Mouse (Mus musculus): ENCODE measurements around the gene Rnf144b.

The Rnf144b gene

DNA sequence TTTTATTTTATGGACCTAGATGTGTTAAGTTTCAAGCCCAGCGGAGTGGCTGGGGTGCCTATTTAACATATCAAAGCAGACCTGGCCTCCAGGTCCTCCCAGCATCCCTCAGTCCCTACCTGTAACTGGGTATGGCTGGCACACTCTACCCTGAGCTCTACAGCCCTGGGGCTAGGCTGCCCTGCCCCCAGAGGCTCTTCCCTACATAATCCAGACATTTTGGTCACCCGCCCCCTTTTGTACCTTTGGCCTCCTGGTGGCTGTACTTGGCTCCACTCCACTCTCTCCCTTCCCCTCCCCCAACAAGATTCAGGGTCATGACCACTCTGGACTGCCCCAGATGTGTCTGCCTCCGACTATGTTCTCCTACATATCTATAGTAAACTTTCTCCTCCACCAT is 2.0 kb downstream of the Rnf144b start:
- no peak for DNase-seq (ENCODE audit: low read depth, low spot score)

GRCm38 (mm10) chr13:47124986-47125385 is 2.5 kb downstream of the Rnf144b start:
- no peak for DNase-seq (ENCODE audit: low read depth, low spot score)

- no peak for DNase-seq (ENCODE audit: low read depth, low spot score)
These were observed 3.1 kb downstream of the Rnf144b start for GRCm38 (mm10) chr13:47125595-47125994.

- DNase-seq (ENCODE audit: low read depth, low spot score): no peak
These were observed 6.6 kb downstream of the Rnf144b start for GRCm38 (mm10) chr13:47129090-47129489.

DNA sequence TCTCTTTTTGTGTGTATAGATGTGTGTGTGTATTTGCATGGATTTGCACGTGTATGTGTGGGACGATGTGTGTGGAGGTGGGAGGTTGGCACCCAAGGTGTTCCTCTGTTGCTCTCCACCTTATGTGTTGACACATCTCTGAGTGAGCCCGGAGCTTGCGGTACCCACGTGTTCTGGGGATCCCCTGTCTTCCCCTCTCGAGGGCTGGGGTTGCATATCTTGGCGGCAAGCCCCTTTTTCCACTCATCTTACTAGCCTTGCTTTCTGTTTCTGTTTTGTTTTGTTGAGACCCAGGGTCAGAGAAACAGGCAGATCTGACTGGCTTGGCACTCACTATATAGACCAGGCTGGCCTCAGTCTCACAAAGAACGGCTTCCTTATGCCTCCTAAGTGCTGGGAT is 10.6 kb downstream of the Rnf144b start:
- DNase-seq (ENCODE audit: low read depth, low spot score): no peak

DNA sequence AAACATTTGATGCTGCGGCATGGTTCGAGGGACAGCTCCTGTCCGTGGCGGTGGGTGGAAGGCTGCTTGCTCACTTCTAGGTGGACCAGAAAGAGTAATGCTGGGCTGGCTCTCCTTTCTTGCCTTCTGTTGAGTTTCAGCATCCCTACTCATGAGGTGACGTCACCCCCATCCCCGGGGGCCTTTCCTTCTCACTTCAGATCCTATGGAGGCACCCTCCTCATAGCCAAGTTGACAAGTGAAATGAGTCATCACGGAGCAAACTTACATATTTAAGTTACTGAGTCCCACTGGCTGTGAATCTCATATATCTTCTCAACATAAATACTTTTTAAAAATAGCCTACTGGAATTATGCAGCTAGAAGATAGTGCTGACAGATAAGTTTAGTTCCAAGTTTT is 12.4 kb downstream of the Rnf144b start:
- DNase-seq (ENCODE audit: low read depth, low spot score): peak; percentile 71

DNA sequence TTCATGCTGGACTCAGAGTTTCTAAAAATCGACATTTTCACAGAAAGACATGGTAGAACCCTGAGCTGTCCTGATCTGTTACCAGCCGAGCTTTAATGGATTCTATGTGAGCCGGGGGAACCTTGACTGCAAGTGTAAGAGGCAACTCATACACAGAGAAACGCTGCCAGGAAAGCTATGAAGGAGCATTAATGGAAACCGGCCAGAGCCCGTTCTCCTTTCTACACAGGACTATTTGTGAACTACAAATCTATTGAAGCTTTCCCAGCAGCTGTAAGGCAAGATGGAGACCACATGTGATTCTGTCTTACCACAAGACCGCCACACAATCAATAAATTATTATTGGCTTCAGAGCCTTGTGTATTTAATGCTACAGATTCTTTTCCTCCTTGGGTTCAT is 13.3 kb downstream of the Rnf144b start:
- DNase-seq (ENCODE audit: low read depth, low spot score): no peak

DNA sequence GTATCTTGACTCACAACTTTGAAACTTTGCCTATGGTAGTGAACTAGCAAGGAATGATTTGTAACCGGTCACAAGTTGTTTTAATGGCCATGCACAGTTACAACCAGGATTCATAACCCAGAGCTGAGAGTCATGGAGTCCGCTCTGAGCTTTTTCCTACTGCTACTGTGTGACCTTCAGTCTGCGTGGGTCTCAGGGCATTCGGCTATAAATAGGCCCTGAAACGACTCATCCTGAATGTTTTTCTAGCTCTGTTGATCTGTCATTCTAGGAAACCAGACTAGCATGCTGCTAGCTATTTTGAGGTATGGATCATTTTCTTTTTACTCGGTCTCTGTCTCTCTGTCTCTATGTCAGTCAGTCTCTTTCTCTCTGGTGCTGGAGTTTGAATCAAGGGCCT is 20.3 kb downstream of the Rnf144b start:
- DNase-seq (ENCODE audit: low read depth, low spot score): no peak

DNA sequence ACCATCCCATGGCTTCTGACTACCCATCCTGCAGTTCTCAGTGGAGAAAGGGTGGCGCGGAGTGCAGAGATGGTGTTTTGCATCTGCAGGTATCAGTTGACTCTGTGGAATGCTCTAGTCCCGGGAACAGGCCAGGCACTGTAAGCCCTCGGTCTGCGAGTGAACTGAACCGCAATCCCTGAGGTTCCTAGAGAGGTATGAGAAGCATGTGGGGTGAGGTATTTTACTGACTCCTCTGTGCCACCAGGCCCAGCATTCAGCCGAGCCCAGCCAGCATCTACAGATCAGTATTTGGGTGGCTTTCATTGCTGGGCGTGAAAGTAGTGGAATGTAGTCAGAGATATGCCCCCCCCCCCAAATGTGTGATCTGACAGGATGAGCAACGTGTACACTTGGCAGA is 23.5 kb downstream of the Rnf144b start:
- DNase-seq (ENCODE audit: low read depth, low spot score): no peak

- DNase-seq (ENCODE audit: low read depth, low spot score): no peak
These were observed 23.9 kb downstream of the Rnf144b start for GRCm38 (mm10) chr13:47146388-47146787.

DNA sequence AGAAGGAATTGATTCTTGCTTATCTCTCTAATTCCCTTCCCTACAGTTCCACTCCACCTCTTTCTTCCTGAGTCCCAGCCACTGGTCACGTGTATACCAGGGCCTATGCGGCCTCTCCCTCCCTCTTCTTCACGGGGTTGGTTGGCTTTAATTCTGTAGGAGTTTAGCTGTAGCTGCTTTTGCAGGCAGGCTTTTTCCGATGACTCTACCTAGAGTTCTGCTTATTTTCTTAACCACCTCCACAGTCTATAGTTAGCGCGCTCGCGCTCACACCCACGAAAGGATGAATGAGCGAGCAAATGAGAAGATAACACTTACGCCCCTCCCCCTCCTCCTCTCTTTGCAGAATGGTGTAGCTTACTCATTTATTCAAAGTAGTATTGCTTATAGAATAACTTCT is 26.1 kb downstream of the Rnf144b start:
- peak; percentile 94 for DNase-seq (ENCODE audit: low read depth, low spot score)

DNA sequence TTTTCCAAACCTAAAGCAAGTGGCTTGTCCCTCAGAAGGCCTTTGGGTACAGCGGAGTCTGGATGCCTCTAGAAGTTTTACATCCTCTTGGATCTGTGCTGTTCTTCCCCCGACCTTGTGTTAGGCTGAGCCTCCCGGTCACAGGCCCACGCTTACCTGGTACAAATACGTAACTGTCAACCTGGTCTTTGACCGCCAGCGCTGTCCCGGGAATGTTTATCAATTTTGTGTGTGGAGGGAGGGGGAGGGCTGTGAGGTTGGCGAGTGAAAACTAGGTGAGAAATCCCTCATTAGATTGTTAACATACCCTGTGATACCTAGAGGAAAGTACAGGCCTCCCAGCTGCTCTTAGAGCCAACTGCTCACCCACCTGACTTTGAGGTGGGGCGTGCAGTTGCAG is 27.5 kb downstream of the Rnf144b start:
- DNase-seq (ENCODE audit: low read depth, low spot score): no peak

DNA sequence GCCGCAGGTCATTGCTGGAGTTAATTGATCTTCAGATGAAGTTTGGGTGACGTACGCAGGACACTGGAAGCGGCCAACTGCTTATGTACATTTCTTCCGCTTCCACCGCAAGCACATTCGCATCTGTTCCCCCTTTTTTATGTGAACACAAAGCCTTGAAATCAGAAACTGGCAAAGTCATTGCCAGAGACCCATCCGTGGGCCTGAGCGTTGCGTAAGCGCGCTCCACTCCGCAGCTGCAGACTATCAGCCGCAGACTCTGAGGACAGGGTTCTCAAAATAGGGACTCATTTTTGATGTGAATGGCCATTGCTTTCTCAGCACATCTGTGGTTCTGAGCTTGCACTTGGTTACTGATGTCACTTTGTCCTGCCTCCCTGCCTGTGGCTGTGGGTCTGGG is 28.6 kb downstream of the Rnf144b start:
- peak; percentile 51 for DNase-seq (ENCODE audit: low read depth, low spot score)

- no peak for DNase-seq (ENCODE audit: low read depth, low spot score)
These were observed 29.9 kb downstream of the Rnf144b start for GRCm38 (mm10) chr13:47152390-47152789.

DNA sequence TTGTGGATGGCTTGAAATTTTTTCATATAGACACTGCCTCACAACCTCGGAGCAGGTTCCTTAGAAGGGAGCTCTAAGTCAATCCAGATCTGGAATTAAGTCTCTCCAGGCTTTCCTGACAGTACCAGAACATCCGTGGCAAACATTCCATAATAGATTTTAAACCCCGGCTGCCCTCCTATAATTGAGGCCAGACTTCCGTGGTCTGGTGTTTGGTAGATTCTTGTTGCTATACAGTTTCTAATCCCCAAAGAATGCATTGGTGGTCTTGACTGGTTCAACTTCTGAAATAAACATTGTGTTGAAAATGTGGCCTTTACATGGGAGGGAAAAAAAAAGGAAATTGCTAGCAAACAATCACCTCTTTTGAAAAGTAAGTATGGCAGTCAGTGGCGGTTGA is 30.8 kb downstream of the Rnf144b start:
- DNase-seq (ENCODE audit: low read depth, low spot score): no peak

- DNase-seq (ENCODE audit: low read depth, low spot score): no peak
These were observed 32.4 kb downstream of the Rnf144b start for GRCm38 (mm10) chr13:47154866-47155265.

DNA sequence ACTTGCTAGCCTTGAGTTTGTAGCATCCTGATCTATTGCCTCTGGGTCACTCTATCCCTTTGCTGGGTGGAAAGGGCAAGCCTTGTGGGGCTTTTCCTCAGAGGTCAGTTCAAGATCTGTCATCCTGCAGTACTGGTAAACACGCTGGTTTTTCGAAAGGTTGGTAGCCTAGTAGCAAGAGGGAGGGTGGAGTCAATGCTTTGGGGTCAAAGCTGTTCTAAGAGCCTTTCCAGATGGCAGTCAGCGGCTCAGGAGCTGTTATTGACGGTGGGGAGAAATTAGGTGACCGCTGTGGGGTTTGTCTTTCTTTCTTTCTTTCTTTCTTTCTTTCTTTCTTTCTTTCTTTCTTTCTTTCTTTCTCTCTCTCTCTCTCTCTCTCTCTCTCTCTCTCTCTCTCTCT is 34.4 kb downstream of the Rnf144b start:
- no peak for DNase-seq (ENCODE audit: low read depth, low spot score)

- DNase-seq (ENCODE audit: low read depth, low spot score): no peak
These were observed 39.5 kb downstream of the Rnf144b start for GRCm38 (mm10) chr13:47162001-47162400.

DNA sequence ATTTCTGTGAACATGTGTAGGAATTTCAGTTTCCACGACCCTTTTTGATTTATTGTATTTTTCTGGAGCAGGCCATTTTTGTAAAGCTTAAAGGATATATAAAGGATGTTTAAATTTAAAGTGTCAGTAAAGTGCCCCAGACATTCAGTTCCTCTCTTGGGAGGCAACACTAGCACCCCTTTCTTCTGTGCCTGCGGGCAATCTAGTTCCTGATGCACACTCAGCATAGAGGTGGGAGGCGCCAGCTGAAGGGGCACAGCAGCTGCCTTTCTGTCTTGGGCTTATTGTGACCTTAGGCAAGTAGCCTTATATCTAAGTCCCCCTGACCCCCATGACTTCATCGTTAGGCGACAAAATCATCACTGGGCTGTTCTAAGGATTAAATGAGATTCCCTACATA is 42.3 kb downstream of the Rnf144b start:
- DNase-seq (ENCODE audit: low read depth, low spot score): no peak

- no peak for DNase-seq (ENCODE audit: low read depth, low spot score)
These were observed 42.8 kb downstream of the Rnf144b start for GRCm38 (mm10) chr13:47165261-47165660.

DNA sequence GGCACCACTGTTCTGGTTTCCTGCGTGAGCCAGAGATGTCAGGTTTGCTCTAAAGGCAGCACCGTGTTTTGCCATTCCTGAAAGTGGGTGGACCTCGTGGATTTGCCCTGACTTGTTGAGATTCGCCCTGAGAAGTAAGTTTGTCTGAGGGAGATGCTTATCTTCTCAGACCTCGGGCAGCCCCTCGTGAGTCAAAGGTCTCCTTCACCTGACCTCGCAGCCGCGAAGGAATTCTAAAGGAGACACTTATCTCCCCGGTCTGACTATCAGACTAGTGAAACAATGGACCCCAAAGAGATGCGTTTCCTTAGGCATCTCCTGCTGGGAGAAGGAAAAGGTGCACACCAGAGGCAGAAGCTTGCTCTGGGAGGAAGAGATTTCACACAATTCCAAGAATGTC is 46.0 kb downstream of the Rnf144b start:
- no peak for DNase-seq (ENCODE audit: low read depth, low spot score)

DNA sequence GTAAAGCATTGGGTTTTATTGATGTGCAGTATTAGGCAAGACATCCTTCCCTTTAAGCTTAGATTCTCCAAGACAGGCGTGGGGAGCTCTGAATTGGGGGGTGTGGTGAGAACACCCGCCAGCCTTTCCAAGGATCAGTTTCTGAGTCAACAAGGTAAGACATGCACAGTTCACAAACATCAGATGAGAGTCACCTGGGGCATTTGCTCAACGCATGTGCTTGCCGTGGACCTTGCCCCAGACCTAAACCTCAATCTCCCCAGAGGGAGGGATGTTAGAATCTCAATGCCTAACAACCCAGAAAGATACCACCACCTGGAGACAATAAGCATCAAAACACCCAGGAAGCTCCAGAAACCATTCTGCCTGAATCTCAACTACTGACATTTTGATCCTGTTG is 47.6 kb downstream of the Rnf144b start:
- DNase-seq (ENCODE audit: low read depth, low spot score): no peak

DNA sequence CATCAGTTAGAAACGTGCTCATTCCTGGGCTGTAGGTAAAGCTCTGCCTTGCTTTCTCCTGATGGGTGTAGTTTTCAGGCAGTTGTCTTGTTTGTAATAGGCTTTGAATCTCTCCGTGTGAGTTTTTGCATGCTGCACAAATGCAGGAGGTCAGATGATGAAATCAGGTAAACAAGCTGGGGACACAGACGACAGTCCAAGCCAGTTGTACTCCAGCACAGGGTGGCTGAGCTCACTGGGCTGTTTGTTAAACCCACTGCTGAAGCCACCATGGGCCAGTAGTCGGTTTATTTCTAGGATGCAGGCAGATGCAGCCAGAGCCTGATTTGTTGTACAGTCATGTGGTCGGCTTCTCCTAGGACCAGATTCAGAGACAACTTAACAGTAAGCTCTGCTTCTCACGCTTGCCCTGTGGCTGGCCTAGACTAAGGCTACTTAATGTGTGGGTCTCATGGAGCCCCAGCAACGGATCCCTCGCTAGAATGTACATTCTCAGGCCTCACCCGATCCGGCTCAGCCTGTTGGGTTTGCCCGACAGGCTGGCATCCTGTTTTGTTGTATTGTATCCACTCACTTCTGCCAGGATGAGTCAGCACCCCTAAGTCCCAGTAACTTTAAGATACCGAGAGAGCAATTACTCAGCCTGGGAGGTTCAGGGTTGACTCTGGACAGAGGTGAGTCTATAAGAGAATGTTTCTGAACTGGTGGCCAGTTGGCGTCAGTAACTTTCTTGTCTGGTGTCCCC is 48.5 kb downstream of the Rnf144b start:
- no peak for DNase-seq (ENCODE audit: low read depth, low spot score)

DNA sequence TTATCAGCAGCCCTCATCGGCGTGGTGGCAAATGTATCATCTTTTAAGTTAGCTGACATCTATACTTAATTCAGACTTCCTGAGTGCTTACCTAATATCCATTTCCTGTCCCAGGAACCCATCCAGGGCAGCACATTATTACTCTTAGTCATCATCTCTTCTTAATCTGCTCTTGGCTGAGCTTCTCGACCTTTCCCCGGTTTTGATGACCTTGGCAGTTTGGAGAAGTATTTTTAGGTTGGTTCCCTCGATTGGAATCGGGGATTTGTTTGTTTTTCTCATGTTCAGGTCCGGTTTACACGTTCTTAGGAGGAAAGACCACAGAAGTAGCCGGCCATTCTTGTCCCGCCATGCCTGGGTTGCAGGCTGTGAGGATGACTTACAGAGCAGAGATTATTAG is 50.4 kb downstream of the Rnf144b start:
- DNase-seq (ENCODE audit: low read depth, low spot score): no peak
